Mouse (Mus musculus) embryonic facial prominence, embryonic 14.5 days (tissue): ENCODE measurements around the gene Cfc1. TPM values are rescaled to one million over a fixed set of nuclear protein-coding genes. Genes with fewer than 3 reads are reported as not detected.
A peak's percentile ranks its signal among the peaks of the same experiment; 100 is the strongest.
"Not testable (repeated sequence)": the region's sequence is repeated elsewhere in the genome, so short reads cannot be mapped to it uniquely, and the experiment has no call there.

Source experiments
- ATAC-seq: fragments of 200-750 bp; cut with Nextera tagmentation; 2 replicates; pipeline ENCODE4 v1.8.0; 2017; ENCODE audit warnings: low read depth, moderate number of reproducible peaks, moderate TSS enrichment
- DNase-seq: peaks from one replicate; pipeline ENCODE4 v3.0.0-alpha.2; 2015; ENCODE audit warnings: low spot score
- H3K27ac ChIP-seq: fragments of 300-500 bp; sonication (generic); replicated peaks from 2 replicates; pipeline ENCODE4 v1.5.1; 2014; ENCODE audit warnings: low read depth, mild to moderate bottlenecking, low read length, moderate library complexity
- H3K27me3 ChIP-seq: fragments of 300-500 bp; sonication (generic); replicated peaks from 2 replicates; pipeline ENCODE4 v1.6.1; 2014; ENCODE audit warnings: low read length; ENCODE audit not compliant: control insufficient read depth, insufficient read depth
- H3K36me3 ChIP-seq: fragments of 300-500 bp; sonication (generic); 2 replicates; pipeline ENCODE4 v1.6.1; 2014; ENCODE audit warnings: low read length, mixed read lengths; ENCODE audit not compliant: control insufficient read depth, insufficient read depth
- H3K4me1 ChIP-seq: fragments of 300-500 bp; sonication (generic); 2 replicates; pipeline ENCODE4 v1.6.1; 2014; ENCODE audit warnings: antibody characterized with exemption, low read length; ENCODE audit not compliant: control insufficient read depth, insufficient read depth
- H3K4me2 ChIP-seq: fragments of 300-500 bp; sonication (generic); 2 replicates; pipeline ENCODE4 v1.6.1; 2014; ENCODE audit warnings: low read depth, mild to moderate bottlenecking, low read length, moderate library complexity, mixed read lengths
- H3K4me3 ChIP-seq: fragments of 300-500 bp; sonication (generic); 2 replicates; pipeline ENCODE4 v1.5.1; 2014; ENCODE audit warnings: low read depth, mild to moderate bottlenecking, low read length
- H3K9ac ChIP-seq: fragments of 300-500 bp; sonication (generic); 2 replicates; pipeline ENCODE4 v1.6.1; 2014; ENCODE audit warnings: low read depth, mild to moderate bottlenecking, low read length, moderate library complexity, mixed read lengths
- H3K9me3 ChIP-seq: fragments of 300-500 bp; sonication (generic); 2 replicates; pipeline ENCODE4 v1.6.1; 2016; ENCODE audit warnings: low read length; ENCODE audit not compliant: control insufficient read depth
- WGBS: fragments of 180-500 bp; shearing (Covaris S2); extraction: QIAGEN DNeasy Blood & Tissue Kit; methylation state at CpG from one replicate; pipeline ENCODE4 v1.1.7; 2014; 5-methylcytosine and 5-hydroxymethylcytosine counted together
- polyA plus RNA-seq: library from polyadenylated mRNA; unstranded; fragments of >200 nt; fragmentation: Nextera tagmentation; extraction: Ambion mirVana; gene quantifications from 2 replicates; pipeline ENCODE4 v1.2.1, GENCODE M21; 2014

Cfc1 gene
- polyA plus RNA-seq, 1 experiment from 2014 or later: 0.35 TPM

DNA sequence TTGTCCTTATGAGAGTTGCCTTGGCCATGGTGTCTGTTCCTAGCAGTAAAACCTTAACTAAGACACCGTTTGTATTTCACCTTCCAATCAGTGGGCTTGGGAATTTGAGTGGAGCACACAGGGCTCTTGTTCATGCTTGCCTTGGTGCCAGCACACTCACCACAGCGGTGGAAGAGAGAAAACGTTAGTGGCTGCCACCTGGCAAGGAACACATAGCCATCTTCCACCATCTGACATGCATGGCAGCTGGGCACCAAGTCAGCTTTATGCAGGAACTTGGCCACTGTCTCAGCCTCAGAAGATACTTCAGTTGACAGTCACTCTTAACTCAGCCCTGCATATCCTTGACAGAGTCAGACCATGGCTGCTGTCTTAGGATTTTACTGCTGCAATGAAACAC lies 11.8 kb upstream of the Cfc1 start:
- 69% methylated on average over 3 of the region's 3 CpGs for WGBS

GRCm38 (mm10) chr1:34534574-34534973 lies 874 bp upstream of the Cfc1 start:
- not testable (repeated sequence) for H3K27ac ChIP-seq, H3K9ac ChIP-seq, DNase-seq, H3K36me3 ChIP-seq, H3K4me3 ChIP-seq, H3K9me3 ChIP-seq, H3K4me2 ChIP-seq, ATAC-seq, H3K4me1 ChIP-seq
- 43% methylated on average over 3 of the region's 3 CpGs for WGBS
- peaks cover 31% of the 10 kb centered on the region for H3K27me3 ChIP-seq

More for the DNA sequence above, 11.8 kb upstream of the Cfc1 start:
- DNase-seq (no peak), ATAC-seq (no peak)
- H3K4me3 ChIP-seq: no peak overlapping the region
- no peaks in the 10 kb centered on the region for H3K9me3 ChIP-seq
- H3K4me2 ChIP-seq: no peak overlapping the region
- no peaks in the 10 kb centered on the region for H3K27me3 ChIP-seq
- no peaks in the 10 kb centered on the region for H3K36me3 ChIP-seq
- no peak overlapping the region for H3K9ac ChIP-seq
- H3K27ac ChIP-seq: no peak overlapping the region
- no peaks in the 10 kb centered on the region for H3K4me1 ChIP-seq

DNA sequence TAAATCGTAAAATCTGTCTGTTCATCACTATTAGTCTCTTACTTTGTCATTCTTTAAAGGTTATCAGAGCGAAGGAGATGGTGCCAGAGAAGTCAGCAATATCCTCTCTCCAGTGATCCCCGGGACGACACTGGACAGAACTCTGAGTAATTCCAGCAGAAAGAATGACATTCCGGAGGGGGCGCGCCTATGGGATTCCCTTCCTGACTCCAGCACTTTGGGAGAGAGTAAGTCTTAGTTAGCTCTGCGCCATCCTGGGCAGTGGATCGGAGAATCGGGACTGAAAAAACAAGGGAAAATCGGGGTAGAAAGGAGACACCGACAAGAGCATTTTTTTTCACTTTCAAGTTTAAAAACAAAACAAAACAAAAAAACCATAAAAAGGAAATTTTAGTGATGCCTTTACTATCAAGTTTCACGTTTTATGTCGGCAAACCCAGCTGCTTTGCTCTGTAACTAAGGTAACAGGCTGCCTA lies 881 bp downstream of the Cfc1 start:
- H3K4me3 ChIP-seq: peak overlapping the region; percentile 19; the same call in 1 of the 2 replicates
- under 1% methylated on average over 14 of the region's 14 CpGs for whole genome bisulfite sequencing
- ATAC-seq: no peak
- no peaks in the 10 kb centered on the region for H3K36me3 ChIP-seq
- H3K9me3 ChIP-seq: no peaks in the 10 kb centered on the region
- H3K4me1 ChIP-seq: peaks cover 6% of the 10 kb centered on the region; the same call in 1 of the 2 replicates
- no peak overlapping the region; the same call in 1 of the 2 replicates for H3K9ac ChIP-seq
- no peak for DNase-seq
- no peak overlapping the region for H3K27ac ChIP-seq
- peak overlapping the region; percentile 47 for H3K4me2 ChIP-seq
- H3K27me3 ChIP-seq: peaks cover 31% of the 10 kb centered on the region

DNA sequence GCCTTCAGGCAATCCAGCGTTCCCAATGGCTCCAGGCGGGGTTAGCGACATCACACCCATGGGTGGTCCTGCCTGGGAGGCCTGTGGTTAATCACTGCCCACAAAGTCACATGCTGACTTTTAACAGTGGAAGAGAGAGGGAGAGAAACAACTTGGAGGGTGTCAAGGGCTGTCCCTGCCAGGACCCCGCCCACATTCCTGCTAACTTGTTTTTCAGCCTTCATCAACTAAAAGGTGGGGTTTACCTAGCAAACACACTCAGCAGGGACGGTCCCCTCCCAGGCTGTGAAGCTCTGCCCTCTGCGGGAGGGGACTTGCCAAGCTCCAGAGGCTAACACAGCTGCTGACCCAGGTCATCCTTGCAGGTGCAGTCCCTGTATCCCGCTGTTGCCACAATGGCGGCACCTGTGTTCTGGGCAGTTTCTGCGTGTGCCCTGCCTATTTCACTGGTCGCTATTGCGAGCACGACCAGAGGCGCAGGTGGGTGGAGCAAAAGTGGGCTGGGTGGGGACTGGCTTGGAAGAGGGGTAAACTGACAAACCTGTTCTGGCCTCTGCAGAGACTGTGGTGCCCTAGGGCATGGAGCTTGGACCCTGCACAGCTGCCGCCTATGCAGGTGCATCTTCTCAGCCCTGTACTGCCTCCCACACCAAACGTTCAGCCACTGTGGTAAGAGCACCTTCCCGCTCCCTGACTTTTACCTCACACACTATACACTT lies 1.5 kb downstream of the Cfc1 start:
- Histone ChIP-seq H3K4me2 (peak overlapping the region; percentile 47), H3K9ac (no peak overlapping the region; the same call in 1 of the 2 replicates), H3K27me3 (peaks cover 31% of the 10 kb centered on the region), H3K27ac (no peak overlapping the region), H3K36me3 (no peaks in the 10 kb centered on the region), H3K9me3 (no peaks in the 10 kb centered on the region), H3K4me3 (peak overlapping the region; percentile 19; the same call in 1 of the 2 replicates), H3K4me1 (peaks cover 6% of the 10 kb centered on the region; the same call in 1 of the 2 replicates)
- DNase-seq (peak; percentile 67), ATAC-seq (peak; percentile 60)
- WGBS: 6% methylated on average over 16 of the region's 16 CpGs

GRCm38 (mm10) chr1:34547074-34547473 lies 11.6 kb downstream of the Cfc1 start:
- WGBS: 67% methylated on average over 1 of the region's 1 CpGs
- H3K27ac ChIP-seq: no peak overlapping the region
- no peaks in the 10 kb centered on the region for H3K27me3 ChIP-seq
- H3K9ac ChIP-seq: no peak overlapping the region
- H3K4me1 ChIP-seq: no peaks in the 10 kb centered on the region
- ATAC-seq: no peak
- no peak overlapping the region for H3K4me3 ChIP-seq
- H3K9me3 ChIP-seq: no peaks in the 10 kb centered on the region
- DNase-seq: no peak
- no peak overlapping the region for H3K4me2 ChIP-seq
- H3K36me3 ChIP-seq: no peaks in the 10 kb centered on the region

- H3K4me1 ChIP-seq: no peaks in the 10 kb centered on the region
- no peak overlapping the region for H3K4me2 ChIP-seq
- ATAC-seq (no peak), DNase-seq (no peak)
- H3K27me3 ChIP-seq: no peaks in the 10 kb centered on the region
- WGBS: 76% methylated on average over 1 of the region's 1 CpGs
- no peak overlapping the region for H3K9ac ChIP-seq
- no peak overlapping the region for H3K27ac ChIP-seq
- no peak overlapping the region for H3K4me3 ChIP-seq
- H3K36me3 ChIP-seq: no peaks in the 10 kb centered on the region
- no peaks in the 10 kb centered on the region for H3K9me3 ChIP-seq
Observed at GRCm38 (mm10) chr1:34553690-34554089, 18.2 kb downstream of the Cfc1 start.

DNA sequence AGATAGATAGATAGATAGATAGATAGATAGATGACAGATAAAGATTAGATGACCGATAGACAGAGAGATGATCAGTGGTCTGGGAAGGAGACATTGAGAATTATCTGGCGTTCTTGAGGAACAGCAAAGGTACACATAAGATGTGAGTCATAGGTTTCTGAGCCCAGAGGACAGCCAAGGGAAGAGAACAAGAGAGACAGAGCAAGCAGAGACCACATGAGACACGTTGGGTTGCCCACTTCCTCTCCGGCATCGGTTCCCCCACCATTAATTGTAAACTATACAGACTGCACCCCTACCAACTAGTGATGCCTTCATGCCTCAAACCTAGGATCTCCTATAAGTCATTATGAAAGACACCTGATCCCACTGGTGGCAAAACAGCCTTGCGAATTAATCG lies 18.8 kb downstream of the Cfc1 start:
- Histone ChIP-seq H3K27me3 (no peaks in the 10 kb centered on the region), H3K9ac (no peak overlapping the region), H3K36me3 (no peaks in the 10 kb centered on the region), H3K9me3 (no peaks in the 10 kb centered on the region), H3K27ac (no peak overlapping the region), H3K4me1 (no peaks in the 10 kb centered on the region), H3K4me2 (no peak overlapping the region), H3K4me3 (no peak overlapping the region)
- ATAC-seq (no peak), DNase-seq (no peak)
- 84% methylated on average over 7 of the region's 7 CpGs for WGBS

- 85% methylated on average over 15 of the region's 15 CpGs for WGBS
- Histone ChIP-seq H3K27me3 (no peaks in the 10 kb centered on the region), H3K4me2 (no peak within 1 kb of the TSS), H3K4me3 (no peak within 1 kb of the TSS), H3K27ac (no peak within 1 kb of the TSS), H3K4me1 (no peaks in the 10 kb centered on the region), H3K36me3 (no peaks in the 10 kb centered on the region), H3K9me3 (no peaks in the 10 kb centered on the region), H3K9ac (no peak within 1 kb of the TSS)
- DNase-seq (no peak), ATAC-seq (no peak)
Observed at GRCm38 (mm10) chr1:34560843-34561242, 25.4 kb downstream of the Cfc1 start, which contains the start of gene Prss40. Gene Prss40, minus strand, starts transcription at chr1:34560943.
